In the genomic region with DNA sequence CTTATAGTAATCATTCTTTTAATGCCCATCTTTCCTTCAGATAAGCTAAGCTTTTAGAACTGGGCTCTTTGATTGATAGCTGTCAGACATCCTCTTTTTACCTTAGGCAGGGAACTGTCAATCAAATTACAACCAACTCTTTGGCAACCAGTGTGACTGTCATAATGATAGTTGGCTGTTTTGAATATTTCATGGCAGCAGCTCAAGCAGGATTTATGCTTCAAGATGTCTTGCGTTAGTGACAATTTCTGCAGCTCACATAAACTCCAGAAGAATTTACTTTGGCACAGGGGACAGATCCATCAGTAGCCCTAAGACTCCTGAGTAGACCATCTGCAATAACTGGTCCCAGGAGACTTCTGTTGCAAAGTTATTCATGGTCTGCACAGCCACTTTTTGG, we compare ENCODE assay signal across 19 mouse cellular contexts.
DNase-seq lines count a peak whose midpoint lies in the region; ATAC-seq and TF ChIP-seq lines count a peak whose summit lies in the region.
"Had no signal": no experiment of that assay in that cellular context is flagged by ENCODE, and none has a peak within 500 bp of the region (broad histone marks: within the 10 kb centered on the region; RNA-seq: fewer than 3 reads in every experiment).

No protein-coding gene starts in this region.

- no peaks in the 10 kb centered on the region for H3K4me1 ChIP-seq in forebrain, embryonic 13.5 days
- H3K4me1 ChIP-seq in forebrain, embryonic 12.5 days = peaks cover 4% of the 10 kb centered on the region; the same call in 1 of the 2 replicates
- H3K4me1 ChIP-seq in forebrain, embryonic 16.5 days (replicated peaks; ENCODE audit: control insufficient read depth, insufficient read depth, low read length) = no peaks in the 10 kb centered on the region
- peaks cover 6% of the 10 kb centered on the region for H3K4me1 ChIP-seq in forebrain, embryonic 10.5 days
- H3K4me1 ChIP-seq: embryonic facial prominence, embryonic 13.5 days had no signal

- H3K27ac ChIP-seq in forebrain, embryonic 13.5 days = no peak overlapping the region
- no peak overlapping the region for H3K27ac ChIP-seq in forebrain, embryonic 12.5 days
- no peak overlapping the region for H3K27ac ChIP-seq in forebrain, embryonic 16.5 days (ENCODE audit: low read length)
- no peak overlapping the region for H3K27ac ChIP-seq in forebrain, embryonic 10.5 days
- H3K27ac ChIP-seq: embryonic facial prominence, embryonic 13.5 days; gastrocnemius, adult 2 months had no signal

- ATAC-seq in forebrain, embryonic 13.5 days = peak; percentile 30; the same call in 1 of the 2 replicates
- no peak for ATAC-seq in forebrain, embryonic 12.5 days (ENCODE audit: low FRiP score)
- peak; percentile 52 for ATAC-seq in forebrain, embryonic 16.5 days
- no peak for ATAC-seq in frontal cortex, adult (ENCODE audit: low TSS enrichment)

- no peaks in the 10 kb centered on the region for H3K9me3 ChIP-seq in forebrain, embryonic 13.5 days (replicated peaks)
- H3K9me3 ChIP-seq in forebrain, embryonic 12.5 days = no peaks in the 10 kb centered on the region
- no peaks in the 10 kb centered on the region for H3K9me3 ChIP-seq in forebrain, embryonic 16.5 days (ENCODE audit: control insufficient read depth, low read length)
- H3K9me3 ChIP-seq in forebrain, embryonic 10.5 days = no peaks in the 10 kb centered on the region
- H3K9me3 ChIP-seq: embryonic facial prominence, embryonic 13.5 days had no signal

- no peak overlapping the region for H3K4me2 ChIP-seq in forebrain, embryonic 13.5 days
- H3K4me2 ChIP-seq in forebrain, embryonic 12.5 days = no peak overlapping the region
- no peak overlapping the region for H3K4me2 ChIP-seq in forebrain, embryonic 16.5 days (ENCODE audit: low read length)
- H3K4me2 ChIP-seq: embryonic facial prominence, embryonic 13.5 days had no signal

- TF ChIP-seq CTCF in brain, embryonic 14.5 days (IDR thresholded peaks at IDR 0.05; ENCODE audit: borderline replicate concordance, extremely low read depth, insufficient read depth, insufficient read length) = no peak

- WGBS in forebrain, embryonic 13.5 days = 87% methylated on average over 1 of the region's 1 CpGs
- WGBS in forebrain, embryonic 12.5 days = 100% methylated on average over 1 of the region's 1 CpGs
- 79% methylated on average over 1 of the region's 1 CpGs for WGBS in forebrain, embryonic 16.5 days
- 98% methylated on average over 1 of the region's 1 CpGs for WGBS in forebrain, embryonic 10.5 days

- TF ChIP-seq POLR2A in brain, embryonic 14.5 days (IDR thresholded peaks at IDR 0.05; ENCODE audit: borderline replicate concordance, extremely low read depth, insufficient read depth, insufficient read length, poor library complexity, severe bottlenecking) = no peak

- no peak overlapping the region for H3K9ac ChIP-seq in forebrain, embryonic 13.5 days
- no peak overlapping the region for H3K9ac ChIP-seq in forebrain, embryonic 12.5 days
- no peak overlapping the region for H3K9ac ChIP-seq in forebrain, embryonic 16.5 days (replicated peaks; ENCODE audit: low read depth, low read length)
- H3K9ac ChIP-seq: embryonic facial prominence, embryonic 13.5 days had no signal

- H3K4me3 ChIP-seq in forebrain, embryonic 13.5 days = no peak overlapping the region
- no peak overlapping the region for H3K4me3 ChIP-seq in forebrain, embryonic 12.5 days (replicated peaks)
- no peak overlapping the region for H3K4me3 ChIP-seq in forebrain, embryonic 16.5 days (replicated peaks; ENCODE audit: low read length)
- no peak overlapping the region for H3K4me3 ChIP-seq in forebrain, embryonic 10.5 days
- H3K4me3 ChIP-seq: embryonic facial prominence, embryonic 13.5 days; gastrocnemius, adult 2 months had no signal

- H3K27me3 ChIP-seq in forebrain, embryonic 13.5 days = no peaks in the 10 kb centered on the region
- H3K27me3 ChIP-seq in forebrain, embryonic 12.5 days = no peaks in the 10 kb centered on the region
- H3K27me3 ChIP-seq in forebrain, embryonic 16.5 days (replicated peaks; ENCODE audit: control insufficient read depth, insufficient read depth, low read length) = no peaks in the 10 kb centered on the region
- H3K27me3 ChIP-seq in forebrain, embryonic 10.5 days (ENCODE audit: poor library complexity, severe bottlenecking) = no peaks in the 10 kb centered on the region
- H3K27me3 ChIP-seq: embryonic facial prominence, embryonic 13.5 days had no signal

- H3K36me3 ChIP-seq in forebrain, embryonic 13.5 days (ENCODE audit: poor library complexity, severe bottlenecking) = no peaks in the 10 kb centered on the region
- H3K36me3 ChIP-seq in forebrain, embryonic 12.5 days (replicated peaks) = no peaks in the 10 kb centered on the region
- no peaks in the 10 kb centered on the region for H3K36me3 ChIP-seq in forebrain, embryonic 16.5 days (ENCODE audit: control insufficient read depth, insufficient read depth)
- H3K36me3 ChIP-seq in forebrain, embryonic 10.5 days (replicated peaks) = no peaks in the 10 kb centered on the region
- H3K36me3 ChIP-seq: embryonic facial prominence, embryonic 13.5 days had no signal

- no peak for DNase-seq in forebrain, embryonic 10.5 days (ENCODE audit: extremely low spot score, low spot score)
- DNase-seq in brain, embryonic 14.5 days (ENCODE audit: low read depth) = peak; percentile 31
- peak; percentile 74 for DNase-seq in fat pad, adult 2 months (ENCODE audit: extremely low read depth, low read depth, low spot score)
- no peak for DNase-seq in layer of hippocampus, adult 11-12 months (ENCODE audit: low spot score)
- DNase-seq: adrenal gland, adult 2 months; adrenal gland, postnatal 10 days; adrenal gland, postnatal 25 days; cerebellum, adult 11-12 months; cerebellum, adult 2 months; cerebellum, adult 9-10 months; cerebellum, postnatal 10 days; cerebellum, postnatal 25 days; gastrocnemius, adult 2 months; gastrocnemius, postnatal 10 days had no signal

Comparison
In these comparisons a context has a peak if more than half of its experiments do, and no peak if none do; other contexts are left out.
1. ATAC-seq: peak in forebrain, embryonic 13.5 days (single experiment) and forebrain, embryonic 16.5 days (single experiment); none in forebrain, embryonic 12.5 days (single experiment) and frontal cortex, adult (single experiment).
2. DNase-seq: peak in brain, embryonic 14.5 days (single experiment) and fat pad, adult 2 months (single experiment); none in forebrain, embryonic 10.5 days (single experiment) and layer of hippocampus, adult 11-12 months (single experiment).